Mouse (Mus musculus): ENCODE measurements at regions not wholly inside any gene's neighbourhood (a gene's known extent, or its start where the extent isn't known, plus 50 kb on each side); places are given as distances from the start of the nearest gene placed in this dataset.
A peak's percentile ranks its signal among the peaks of the same experiment; 100 is the strongest.
"Not testable (repeated sequence)": the region's sequence is repeated elsewhere in the genome, so short reads cannot be mapped to it uniquely, and the experiment has no call there.

DNA sequence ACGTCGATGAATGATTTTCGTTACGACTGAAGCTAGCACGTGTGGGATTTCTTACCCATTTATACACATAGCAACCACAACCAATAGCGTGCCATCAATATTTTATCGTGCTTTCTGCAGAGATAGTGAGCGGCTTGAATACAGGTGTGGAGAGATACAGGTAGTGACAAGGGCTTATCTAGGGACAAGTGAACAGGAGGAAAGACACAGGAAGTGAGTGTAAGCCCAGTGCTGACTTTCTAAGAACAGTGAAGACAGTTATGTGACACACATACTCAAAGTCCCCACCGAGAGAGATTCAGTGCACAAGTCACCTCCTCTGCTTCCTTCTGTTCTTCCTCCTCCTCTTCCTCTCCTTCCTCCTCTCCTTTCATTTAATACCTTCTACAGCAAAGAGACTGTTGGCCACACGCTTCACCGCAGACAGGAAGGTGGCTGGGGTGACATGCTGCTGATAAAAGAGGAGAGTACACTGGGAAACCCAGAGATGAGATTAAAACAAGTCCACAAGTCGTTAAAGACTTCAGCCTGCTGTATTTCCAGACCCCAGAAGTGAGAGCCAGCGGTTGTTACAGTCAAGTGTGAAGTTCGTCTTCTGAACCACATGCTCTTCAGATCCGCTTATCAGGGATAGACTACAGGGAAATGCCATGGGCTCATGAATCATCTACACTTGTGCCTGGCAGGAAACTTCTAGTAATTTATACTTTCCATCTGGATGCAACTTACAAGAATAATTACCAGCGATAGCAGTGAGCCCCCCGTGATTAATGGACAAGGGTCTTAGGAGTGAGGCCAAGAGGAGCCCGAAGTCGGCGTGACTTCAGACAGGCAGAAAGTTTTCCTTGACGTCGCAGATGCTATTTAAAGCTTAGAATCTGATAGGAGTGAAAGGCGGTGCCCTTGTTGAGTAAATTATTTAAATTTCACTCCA, 180.5 kb downstream of the Gxylt1 start:
- no peak for DNase-seq

DNA sequence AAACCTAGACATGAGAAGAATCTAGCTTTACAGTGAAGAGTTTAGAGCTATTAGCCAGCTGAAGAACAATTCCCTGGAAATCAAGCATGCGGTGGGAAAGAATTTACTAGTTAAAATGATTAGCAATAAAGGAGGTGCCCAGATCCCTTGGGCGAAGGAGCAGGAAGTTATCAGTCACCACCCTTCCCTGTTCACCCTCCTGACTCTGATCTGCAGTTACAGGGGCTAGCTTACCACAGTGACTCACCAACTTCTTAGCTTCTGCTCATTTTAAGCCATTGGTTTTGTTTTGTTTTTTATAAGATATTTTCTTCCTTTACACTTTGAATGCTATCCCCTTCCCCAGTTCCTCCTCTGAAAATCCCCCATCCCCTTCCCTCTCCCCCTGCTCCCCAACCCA, 183.6 kb downstream of the Gxylt1 start:
- DNase-seq: no peak

DNA sequence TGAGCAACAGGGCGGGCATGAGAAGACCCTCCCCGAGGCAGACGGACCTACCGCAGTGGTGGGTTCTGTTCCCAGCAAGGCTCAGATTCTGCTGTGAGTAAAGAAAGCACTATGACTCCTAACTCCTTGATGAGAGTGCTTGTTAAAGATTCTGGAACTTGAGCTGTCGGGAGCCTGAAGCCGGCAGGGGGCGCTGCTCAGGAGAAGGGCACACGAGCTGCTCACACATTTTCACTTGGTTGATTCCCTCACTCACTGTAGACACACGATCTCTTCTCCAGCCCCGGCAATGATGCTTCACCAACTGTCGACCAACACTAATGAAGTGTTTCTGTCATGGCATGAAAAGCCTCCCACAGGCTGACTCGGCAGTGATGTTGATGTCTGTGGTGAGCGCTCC, 185.6 kb downstream of the Gxylt1 start:
- DNase-seq: peak; percentile 74

DNA sequence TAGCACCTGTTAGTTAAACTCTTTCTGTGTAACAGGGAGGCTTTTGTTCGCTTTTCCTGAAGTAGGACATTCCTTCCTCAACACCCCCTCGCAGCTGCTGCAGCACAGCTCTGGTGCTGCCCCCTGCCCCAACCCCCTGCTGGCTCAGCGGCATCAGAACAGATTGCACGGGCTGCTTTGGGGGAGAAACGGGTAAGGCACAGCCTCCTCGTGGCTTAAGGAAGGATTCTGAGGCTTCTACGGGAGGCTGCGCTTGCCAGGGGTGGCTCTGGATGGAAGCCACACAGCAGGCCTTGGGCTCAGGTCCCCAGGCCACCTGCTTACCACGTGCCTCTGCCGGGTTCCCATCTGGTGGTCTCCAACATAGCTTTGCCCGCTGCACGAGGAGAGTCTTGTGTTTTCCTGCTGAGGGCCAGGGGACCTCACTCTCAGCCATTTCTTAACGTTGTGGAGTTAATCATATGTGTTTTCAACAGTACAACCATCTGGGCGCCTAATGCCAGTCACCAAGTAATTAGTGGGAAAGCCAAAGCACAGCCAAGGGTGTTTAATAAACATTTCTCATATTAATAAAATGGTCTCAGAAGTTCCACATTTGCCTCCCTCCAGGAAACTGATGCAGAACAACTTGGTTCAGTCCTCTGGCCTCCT, 189.9 kb downstream of the Gxylt1 start:
- DNase-seq: no peak

DNA sequence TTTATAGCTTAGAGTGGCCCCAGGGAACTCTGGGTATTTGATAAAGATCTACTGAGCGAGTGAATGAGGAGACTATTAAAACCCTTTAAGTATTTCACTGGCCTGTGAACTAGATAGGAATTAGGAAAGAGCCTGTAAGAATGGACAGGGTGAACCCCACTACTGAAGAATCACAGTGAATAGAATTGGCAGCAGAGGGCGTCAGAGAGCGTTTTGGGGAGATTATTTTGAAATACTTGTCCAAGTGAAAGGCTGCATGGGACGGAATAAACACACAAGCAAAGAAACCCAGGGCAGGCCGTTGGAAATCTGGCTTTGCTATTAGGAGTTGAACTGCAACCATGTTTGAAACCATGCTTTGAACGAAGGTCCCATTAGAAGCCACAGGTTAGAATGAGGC, 200.9 kb downstream of the Gxylt1 start:
- no peak for DNase-seq

DNA sequence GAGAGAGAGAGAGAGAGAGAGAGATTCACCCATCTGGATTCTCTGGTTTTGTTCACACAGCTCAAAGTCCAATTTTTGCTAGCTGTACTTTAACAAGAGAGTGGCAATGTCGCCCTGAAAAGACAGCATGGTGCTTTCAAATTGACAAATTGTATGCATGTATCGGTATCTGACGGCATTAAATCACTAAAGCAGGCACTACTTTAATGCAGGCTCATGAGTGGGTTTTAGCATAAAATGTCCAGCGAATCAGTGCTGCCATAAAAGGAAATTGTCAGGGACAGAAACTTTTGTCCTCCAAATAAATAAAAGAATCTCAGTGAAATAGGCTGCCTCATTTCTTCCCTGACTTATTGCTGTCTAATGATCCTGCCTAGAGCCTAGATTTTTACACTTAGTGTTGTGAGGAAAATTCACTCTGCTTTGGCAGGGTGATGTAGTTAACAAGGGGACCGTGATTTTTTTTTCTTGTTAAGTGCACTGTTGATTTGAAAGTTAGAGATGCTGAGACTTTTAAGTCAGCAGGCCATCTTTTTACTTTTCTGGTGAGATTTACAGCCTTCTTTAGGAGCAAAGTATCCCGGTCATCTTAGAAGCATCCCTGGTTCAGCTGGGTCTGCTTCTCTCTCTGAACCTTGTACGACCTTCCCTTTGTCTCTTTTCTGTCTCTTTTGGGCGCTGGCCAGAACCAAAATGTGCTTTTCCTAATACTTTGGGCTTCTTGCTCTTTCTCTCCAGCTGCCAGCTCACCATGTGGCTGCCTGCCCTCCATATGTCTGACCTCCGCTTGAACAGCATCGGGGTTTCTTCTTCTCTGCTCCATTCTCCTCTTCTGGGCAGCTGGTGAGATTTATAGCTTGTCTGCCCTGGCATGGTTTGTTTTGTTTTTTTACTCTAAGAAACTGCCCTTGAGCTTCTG, 212.5 kb downstream of the Gxylt1 start:
- DNase-seq: no peak

DNA sequence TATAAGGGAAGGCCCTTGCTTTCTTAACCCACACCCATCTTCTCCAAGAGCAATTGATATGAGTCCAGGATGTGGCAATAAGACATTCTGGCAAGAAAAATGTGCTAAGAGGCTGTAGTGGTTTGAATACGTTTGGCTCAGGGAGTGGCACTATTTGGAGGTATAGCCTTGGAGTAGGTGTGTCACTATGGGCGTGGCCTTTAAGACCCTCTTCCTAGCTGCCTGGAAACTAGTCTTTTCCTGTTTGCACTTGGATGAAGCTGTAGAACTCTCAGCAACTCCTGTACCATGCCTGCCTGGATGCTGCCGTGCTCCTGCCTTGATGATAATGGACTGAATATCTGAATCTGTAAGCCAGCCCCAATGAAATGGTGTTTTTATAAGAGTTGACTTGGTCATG, 221.5 kb downstream of the Gxylt1 start:
- no peak for DNase-seq

DNA sequence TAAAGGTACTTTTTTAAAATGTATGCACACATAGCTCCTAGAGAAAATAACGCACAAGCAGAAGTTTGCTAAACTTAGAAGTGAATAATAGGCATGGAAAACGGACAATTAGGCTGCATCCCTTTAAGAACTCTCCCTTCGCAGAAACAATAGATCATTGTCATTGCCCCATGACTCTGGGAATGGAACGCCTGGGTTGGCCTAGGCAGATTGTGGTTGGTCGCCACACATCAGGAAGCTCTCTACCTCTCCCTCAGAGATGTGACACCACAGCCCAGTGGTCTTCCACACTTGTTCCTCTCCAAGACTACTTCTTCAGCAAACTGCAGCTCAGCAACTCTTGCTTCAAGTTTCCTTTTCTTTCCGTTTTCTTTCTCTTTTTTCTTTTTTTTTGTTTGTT, 247.8 kb downstream of the Gxylt1 start:
- no peak for DNase-seq

DNA sequence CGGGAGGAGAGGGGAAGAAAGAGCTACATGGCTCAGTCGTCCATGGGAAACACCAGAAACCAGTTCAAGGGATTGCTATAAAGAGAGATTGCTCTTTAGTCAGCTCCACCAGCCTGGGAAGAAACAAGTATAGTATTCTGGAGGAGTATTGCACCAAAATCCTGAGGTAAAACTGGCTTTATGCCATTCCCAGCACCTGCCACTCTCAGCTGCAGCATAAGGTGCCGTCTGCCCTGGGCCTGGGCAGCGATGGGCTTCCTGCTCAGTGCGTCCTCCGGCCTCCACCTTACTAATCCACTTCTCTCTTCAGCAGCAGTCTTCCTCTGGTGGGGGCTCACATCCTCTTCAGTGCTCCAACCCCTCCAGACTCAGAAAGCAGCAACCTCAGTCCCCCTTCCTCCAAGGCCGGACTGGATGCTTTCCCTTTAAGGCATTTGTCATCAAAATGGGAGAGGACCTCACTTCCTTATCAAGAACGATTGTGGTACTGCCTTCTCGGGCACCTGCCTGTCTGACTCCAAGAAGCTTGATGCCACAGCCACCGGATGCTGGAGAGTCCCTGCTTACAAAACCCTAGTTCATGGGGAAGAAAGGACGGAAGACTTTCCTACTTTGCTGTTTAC, 248.4 kb downstream of the Gxylt1 start:
- no peak for DNase-seq

DNA sequence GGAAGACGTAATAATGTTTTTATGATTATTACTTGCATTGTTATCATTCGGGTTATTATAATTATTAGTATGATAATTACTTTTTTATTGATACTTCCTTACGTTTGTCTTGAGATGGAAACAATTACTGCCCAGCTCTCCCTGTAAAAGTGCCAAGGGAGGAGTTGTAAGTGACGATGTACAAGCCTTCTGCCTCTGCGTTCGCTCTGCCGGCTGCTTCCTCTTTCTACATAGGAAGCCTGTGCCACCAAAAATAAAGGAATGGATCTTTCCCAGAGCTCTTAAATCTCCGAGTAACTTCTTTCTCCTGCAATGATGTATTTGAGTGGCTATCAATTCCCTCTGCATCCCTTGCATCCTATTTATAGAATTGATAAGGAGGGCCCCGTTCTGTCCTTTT, 249.2 kb downstream of the Gxylt1 start:
- no peak for DNase-seq

DNA sequence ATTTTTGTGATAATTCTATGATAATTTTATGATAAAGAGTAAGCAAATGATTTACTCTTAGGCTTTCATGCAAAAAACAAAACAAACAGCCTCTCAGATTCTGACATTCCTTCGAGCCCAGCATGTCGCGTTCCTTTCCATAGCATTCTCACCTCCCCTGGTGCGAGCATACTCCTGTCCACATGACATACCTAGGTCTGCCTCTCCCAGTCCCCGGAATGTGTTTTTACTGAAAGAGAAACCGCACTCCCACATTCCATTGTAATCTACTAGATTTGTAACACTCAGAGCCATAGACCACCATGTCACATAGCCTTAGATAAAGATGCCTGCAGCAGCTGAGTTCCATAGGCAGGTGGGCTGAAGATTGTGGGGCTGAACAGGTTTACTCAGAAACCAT, 250.8 kb downstream of the Gxylt1 start:
- DNase-seq: no peak

DNA sequence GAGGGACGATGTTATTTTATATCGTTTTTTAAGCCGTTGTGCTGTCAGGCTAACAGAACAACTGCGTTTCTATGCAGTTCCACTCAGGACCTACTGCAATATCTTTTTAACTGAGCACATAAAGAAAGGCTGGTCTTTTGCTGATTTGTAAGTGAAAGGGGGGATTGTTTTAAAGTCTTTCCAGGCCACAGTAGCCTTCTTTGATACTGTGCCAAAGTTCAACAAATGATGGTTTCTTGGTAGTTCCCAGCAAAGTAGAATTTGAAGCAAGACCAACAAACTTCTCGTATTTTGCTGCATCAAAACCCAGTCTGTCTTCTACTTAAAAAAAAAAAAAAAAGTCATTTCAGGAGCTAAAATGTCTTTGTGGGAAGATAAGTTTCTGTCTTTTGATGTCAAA, 263.8 kb downstream of the Gxylt1 start:
- DNase-seq: no peak

DNA sequence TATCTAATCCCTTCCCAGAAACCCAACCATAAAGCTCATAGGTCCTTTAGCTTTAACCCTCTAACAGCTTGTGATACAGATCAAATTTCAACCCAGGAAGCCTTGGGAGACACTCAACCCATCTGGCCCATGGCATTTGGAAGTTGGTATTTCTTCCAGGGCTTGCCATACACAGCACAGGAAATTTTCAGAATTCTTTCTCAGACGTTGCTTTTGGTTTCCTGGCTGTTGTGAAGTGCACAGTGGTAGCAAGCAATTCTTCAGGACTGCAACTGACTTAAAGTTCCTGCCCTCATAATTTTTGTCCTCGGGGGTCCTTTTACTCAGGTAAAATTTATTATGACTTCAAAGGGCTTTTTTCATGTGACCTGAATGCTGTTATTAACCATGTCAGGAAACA, 264.4 kb downstream of the Gxylt1 start:
- DNase-seq: no peak

DNA sequence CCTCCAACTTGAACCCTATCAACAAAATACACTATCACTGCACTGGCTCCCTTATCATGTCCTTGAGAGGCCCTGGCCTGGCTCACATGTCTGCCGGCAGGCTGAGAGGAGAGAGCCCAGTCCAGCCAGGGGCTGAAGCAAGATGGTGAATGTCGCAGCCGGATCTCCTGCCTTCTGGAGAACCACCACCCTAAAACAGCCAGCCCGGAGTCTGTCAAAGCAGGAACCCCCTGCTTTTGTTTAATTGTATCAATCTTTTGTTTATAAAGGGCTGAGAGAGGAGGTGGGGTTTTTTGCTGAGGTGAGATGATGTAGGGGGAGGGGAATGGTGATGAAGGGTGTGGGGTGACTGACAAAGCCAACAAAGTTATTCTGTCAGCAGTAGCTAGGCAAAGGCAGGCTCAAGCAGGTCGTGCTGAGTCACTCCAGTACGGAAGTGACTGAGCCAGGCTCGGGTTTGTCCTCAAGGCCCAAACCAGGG, 269.2 kb downstream of the Gxylt1 start:
- peak; percentile 44 for DNase-seq

DNA sequence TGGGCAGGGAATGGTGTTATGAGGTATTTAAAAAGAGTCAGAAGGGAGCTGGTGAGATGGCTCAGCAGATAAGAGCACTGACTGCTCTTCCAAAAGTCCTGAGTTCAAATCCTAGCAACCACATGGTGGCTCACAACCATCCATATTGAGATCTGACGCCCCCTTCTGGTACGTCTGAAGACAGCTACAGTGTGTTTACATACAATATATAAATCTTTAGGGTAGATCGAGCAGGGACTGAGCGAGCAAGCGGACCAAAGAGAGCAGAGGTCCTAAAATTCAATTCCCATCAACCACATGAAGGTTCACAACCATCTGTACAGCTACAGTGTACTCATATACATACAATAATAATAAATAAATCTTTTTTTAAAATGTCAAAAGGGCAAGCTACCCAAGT, 269.8 kb downstream of the Gxylt1 start:
- DNase-seq: not testable (repeated sequence)

DNA sequence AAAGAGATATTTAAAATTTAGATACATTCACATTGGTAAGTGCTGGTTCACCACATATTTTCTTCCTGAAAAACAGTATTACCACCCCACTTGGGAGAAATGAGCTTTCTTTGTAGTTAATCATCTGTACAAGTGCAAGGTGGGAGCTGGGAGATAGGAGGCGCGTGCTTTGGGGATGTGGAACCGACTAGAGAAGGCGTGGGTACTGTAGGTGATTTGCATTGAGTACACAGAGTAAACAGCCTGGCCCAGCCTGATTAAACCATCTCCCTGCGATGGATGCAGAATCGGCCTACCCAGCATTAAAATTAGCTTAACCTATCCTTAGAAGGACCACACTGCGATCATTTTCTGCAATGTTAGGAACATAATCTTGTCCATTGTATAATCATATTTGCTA, 270.4 kb downstream of the Gxylt1 start:
- DNase-seq: no peak

DNA sequence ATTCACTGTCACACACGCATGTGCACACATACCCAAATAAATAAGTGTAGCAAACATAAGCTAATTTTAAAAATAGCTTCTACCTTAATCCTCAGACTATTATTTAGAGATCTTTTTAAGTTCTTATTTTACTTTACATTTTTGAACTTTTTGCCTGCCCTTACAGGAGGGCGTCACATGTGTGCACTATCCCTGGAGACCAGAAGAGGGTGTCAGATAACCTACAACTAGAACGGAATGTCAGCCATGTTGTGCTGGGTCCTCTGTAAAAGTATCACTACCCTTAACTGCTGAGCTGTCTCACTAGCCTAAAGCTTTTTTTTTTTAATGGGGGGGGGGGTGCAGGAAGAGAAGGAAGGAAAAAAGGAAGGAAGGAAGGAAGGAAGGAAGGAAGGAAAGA, 271.7 kb downstream of the Gxylt1 start:
- peak; percentile 10 for DNase-seq

DNA sequence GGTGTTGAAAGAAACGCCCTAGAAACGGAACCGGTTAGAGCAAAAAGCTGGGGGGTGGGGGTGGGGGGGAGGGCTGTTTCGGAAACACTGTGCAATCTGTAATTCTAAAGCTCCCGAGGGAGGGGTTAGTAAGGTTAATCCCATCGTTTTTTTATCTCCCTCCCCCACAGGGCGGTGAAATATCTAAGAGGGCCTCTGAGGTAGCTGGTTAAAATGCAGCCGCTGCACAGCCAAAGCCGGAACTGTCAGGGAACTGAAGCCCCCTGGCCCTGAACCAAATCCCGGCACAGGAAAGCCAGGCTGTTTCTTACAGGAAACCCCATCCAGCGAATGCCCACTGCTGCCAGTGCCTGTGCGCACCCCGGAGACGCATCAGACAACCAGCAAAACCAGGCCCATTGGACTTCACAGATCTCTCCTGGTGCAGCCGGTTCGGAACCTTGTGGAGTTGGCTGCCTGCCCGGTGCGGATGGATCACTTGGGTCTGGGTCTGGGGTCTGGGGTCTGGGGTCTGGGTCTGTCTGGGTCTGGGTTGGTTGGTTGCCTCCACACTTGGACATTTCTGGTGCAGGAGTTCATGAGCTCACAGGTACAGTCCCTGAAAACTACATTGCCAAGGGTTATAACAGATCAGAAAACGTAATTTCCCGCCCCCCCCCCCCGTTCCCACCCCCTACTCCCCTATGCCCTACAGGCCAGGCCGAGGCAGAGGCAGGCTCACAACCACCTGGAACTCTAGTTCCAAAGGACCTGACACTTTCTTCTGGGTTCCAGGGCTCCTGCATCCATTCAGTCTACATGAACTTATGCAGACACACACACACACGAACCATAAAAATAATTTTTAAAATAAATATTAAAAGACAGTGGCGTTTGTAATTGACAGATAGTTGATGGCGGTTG, 272.7 kb downstream of the Gxylt1 start:
- DNase-seq: peak; percentile 44

DNA sequence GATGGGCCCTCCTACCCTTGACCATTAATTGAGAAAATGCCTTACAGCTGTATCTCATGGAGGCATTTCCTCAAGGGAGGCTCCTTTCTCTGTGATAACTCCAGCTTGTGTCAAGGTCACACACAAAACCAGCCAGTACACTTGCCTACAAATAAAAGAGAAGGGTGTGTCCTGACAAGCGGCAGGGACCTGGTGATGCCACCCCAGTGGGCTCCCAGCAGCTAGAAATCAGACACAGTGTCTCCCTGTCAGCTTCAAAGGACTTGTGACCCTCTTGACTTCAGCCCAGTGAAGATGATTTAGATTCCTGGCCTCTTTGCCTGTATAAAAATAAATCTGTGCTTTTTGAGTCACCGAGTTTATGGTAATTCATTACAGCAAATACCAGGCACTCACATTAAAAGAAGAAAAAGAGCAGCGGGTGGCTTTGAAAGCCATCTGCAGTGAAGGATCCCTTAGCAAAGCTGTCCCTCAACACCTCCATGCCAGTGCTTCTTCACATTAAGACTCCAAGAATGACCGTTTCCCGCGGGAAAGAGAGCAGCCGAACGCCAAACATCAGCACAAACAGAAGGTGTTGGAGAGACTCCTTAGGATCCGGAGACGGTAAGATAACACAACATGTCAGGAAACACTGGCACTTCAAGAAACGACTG, 273.5 kb downstream of the Gxylt1 start:
- peak; percentile 11 for DNase-seq

DNA sequence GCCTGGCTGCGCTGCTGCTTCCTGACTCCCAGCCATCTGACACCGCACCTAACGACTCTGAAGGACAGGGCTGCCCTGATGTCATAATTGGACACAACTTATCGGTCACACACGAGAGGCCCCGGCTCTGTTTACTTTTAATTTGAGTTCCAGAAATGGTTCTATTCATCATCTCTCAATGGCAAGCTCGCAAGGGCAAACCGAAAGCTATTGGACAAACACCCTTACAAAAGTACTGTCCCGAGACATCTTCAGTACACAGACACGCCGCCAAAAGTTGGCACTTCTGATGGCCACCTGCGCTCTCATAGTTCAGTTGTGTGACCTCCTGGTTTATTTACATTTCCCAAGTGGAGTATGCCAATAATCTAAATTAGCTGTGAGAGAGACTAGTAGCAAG, 274.9 kb downstream of the Gxylt1 start:
- peak; percentile 7 for DNase-seq

DNA sequence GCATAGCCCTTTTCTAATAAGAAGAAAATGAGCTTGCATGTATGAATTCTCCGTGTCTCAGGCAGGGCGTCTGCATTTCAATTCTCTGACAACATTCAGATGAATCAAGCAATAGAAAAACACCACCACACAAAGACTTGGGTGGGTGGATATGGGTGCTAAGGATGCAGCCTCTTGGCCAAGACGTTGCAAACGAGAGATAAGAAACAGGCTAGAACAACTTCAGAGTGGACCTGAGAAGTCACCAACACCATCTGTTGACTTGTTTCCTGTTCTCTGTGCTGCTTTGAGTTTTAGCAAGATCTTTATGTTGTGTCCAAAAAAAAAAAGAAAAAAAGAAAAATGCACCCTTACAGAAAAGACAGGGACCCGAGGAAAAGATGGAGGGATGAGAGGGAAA, 277.0 kb downstream of the Gxylt1 start:
- DNase-seq: no peak
